Mouse (Mus musculus): ENCODE measurements around the gene Fam8a1. TPM values are rescaled to one million over a fixed set of nuclear protein-coding genes. Genes with fewer than 3 reads are reported as not detected.

Fam8a1 gene
- polyA plus RNA-seq, 1 experiment from 2014 or later = 19.6 TPM

DNA sequence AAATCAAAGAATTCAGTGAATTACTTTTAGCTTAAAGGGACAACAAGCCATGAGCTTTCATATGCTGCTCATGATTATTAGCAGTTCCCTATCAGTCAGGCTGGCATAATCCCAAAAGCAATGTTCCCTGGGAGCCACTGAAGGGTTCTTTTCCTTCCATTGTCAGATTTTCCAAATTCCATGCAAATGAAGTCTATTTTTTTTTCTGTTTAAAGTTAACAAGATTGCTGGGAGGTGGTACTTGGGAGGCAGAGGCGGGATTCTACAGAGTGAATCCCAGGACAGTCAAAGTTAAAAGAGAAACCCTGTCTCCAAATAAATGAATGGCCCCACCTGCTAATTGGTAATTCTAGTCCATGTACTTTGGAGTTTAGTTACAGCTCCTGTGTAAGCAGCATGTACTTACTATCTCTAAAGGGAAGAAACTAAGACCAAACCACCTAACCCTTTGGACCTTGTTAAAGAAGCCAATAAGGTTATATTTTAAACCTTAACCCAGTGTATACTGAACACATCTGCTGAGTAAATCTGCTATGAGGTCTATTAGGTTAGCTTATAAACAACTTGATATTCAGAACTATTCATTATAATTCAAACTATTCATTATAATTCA is 26.1 kb downstream of the Fam8a1 start:
- whole genome bisulfite sequencing = 44% methylated on average over 1 of the region's 1 CpGs
- Histone ChIP-seq H3K9ac (ENCODE audit: low read depth, low read length) (no peak overlapping the region), H3K4me2 (ENCODE audit: low read length) (no peak overlapping the region), H3K4me1 (ENCODE audit: control insufficient read depth, insufficient read depth, low read length) (no peaks in the 10 kb centered on the region), H3K27ac (ENCODE audit: low read length) (no peak overlapping the region), H3K4me3 (ENCODE audit: low read depth, low read length) (no peak overlapping the region), H3K27me3 (ENCODE audit: control insufficient read depth, insufficient read depth, low read depth, low read length) (no peaks in the 10 kb centered on the region), H3K9me3 (replicated peaks; ENCODE audit: control insufficient read depth, low read length, poor library complexity, severe bottlenecking) (no peaks in the 10 kb centered on the region), H3K36me3 (ENCODE audit: control insufficient read depth, insufficient read depth, low read length) (peaks cover 7% of the 10 kb centered on the region; the same call in 1 of the 2 replicates)
- no peak for ATAC-seq

GRCm38 (mm10) chr13:46695932-46696331 is 26.6 kb downstream of the Fam8a1 start:
- no peak for ATAC-seq
- Histone ChIP-seq H3K4me2 (ENCODE audit: low read length) (no peak overlapping the region), H3K4me1 (ENCODE audit: control insufficient read depth, insufficient read depth, low read length) (no peaks in the 10 kb centered on the region), H3K36me3 (ENCODE audit: control insufficient read depth, insufficient read depth, low read length) (peaks cover 6% of the 10 kb centered on the region; the same call in 1 of the 2 replicates), H3K4me3 (ENCODE audit: low read depth, low read length) (no peak overlapping the region), H3K9ac (ENCODE audit: low read depth, low read length) (no peak overlapping the region), H3K27ac (ENCODE audit: low read length) (no peak overlapping the region), H3K27me3 (ENCODE audit: control insufficient read depth, insufficient read depth, low read depth, low read length) (no peaks in the 10 kb centered on the region), H3K9me3 (replicated peaks; ENCODE audit: control insufficient read depth, low read length, poor library complexity, severe bottlenecking) (no peaks in the 10 kb centered on the region)
- 98% methylated on average over 1 of the region's 1 CpGs for WGBS

DNA sequence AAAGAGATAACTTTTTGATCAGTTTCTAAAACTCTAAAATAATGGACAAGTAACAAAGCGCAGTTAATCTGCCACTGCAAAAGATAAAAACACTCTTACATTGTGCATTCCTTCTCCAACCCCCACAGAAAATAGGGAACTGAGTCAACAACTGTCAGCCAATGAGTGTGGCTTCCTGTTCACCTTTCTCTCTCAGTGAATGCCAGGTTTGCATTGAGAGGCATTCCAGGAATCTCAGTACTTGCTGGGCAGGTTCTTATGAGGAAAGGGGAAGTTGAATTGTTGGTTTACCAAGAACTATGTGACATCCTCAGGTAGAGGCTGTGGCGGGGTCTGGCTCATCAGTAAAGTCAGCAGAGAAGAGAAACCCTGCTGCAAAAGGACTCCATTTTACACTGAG is 27.5 kb downstream of the Fam8a1 start:
- H3K36me3 ChIP-seq (ENCODE audit: control insufficient read depth, insufficient read depth, low read length) = peaks cover 4% of the 10 kb centered on the region; the same call in 1 of the 2 replicates

DNA sequence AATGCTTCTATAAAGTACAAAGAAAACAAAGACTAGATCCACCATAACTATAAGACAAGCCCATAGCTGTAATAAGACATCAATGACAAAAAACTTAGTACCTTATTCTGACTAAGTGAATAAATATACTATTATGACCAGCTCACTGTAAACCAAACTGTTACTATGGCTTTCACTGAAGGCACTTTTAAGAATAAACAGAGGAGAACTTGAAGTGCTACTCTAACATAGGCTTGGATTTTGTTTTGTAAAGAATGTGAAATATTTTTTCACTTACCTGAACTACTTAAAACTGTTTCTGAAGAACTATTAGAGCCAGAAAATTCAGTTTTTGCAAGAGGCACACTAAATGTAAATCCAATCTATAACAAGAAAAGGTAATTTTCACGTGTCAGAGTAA is 30.1 kb downstream of the Fam8a1 start:
- no peak overlapping the region for H3K9ac ChIP-seq (ENCODE audit: low read depth, low read length)
- no peak for ATAC-seq
- WGBS = 91% methylated on average over 1 of the region's 1 CpGs
- H3K4me1 ChIP-seq (ENCODE audit: control insufficient read depth, insufficient read depth, low read length) = no peaks in the 10 kb centered on the region
- H3K9me3 ChIP-seq (replicated peaks; ENCODE audit: control insufficient read depth, low read length, poor library complexity, severe bottlenecking) = no peaks in the 10 kb centered on the region
- H3K36me3 ChIP-seq (ENCODE audit: control insufficient read depth, insufficient read depth, low read length) = 0 out of 2 replicates have a peak, but pooled peaks cover 4% of the 10 kb centered on the region
- no peak overlapping the region for H3K4me3 ChIP-seq (ENCODE audit: low read depth, low read length)
- H3K27ac ChIP-seq (ENCODE audit: low read length) = no peak overlapping the region
- no peaks in the 10 kb centered on the region for H3K27me3 ChIP-seq (ENCODE audit: control insufficient read depth, insufficient read depth, low read depth, low read length)
- H3K4me2 ChIP-seq (ENCODE audit: low read length) = no peak overlapping the region

More for the DNA sequence above, 27.5 kb downstream of the Fam8a1 start:
- H3K4me2 ChIP-seq (ENCODE audit: low read length) = no peak overlapping the region
- H3K27ac ChIP-seq (ENCODE audit: low read length) = no peak overlapping the region
- H3K4me1 ChIP-seq (ENCODE audit: control insufficient read depth, insufficient read depth, low read length) = no peaks in the 10 kb centered on the region
- H3K4me3 ChIP-seq (ENCODE audit: low read depth, low read length) = no peak overlapping the region
- no peaks in the 10 kb centered on the region for H3K27me3 ChIP-seq (ENCODE audit: control insufficient read depth, insufficient read depth, low read depth, low read length)
- H3K9me3 ChIP-seq (replicated peaks; ENCODE audit: control insufficient read depth, low read length, poor library complexity, severe bottlenecking) = no peaks in the 10 kb centered on the region
- no peak overlapping the region for H3K9ac ChIP-seq (ENCODE audit: low read depth, low read length)
- no peak for ATAC-seq
- WGBS = 97% methylated on average over 2 of the region's 2 CpGs

- Histone ChIP-seq H3K27me3 (ENCODE audit: control insufficient read depth, insufficient read depth, low read depth, low read length) (no peaks in the 10 kb centered on the region), H3K9ac (ENCODE audit: low read depth, low read length) (no peak overlapping the region), H3K4me1 (ENCODE audit: control insufficient read depth, insufficient read depth, low read length) (no peaks in the 10 kb centered on the region), H3K36me3 (ENCODE audit: control insufficient read depth, insufficient read depth, low read length) (0 out of 2 replicates have a peak, but pooled peaks cover 4% of the 10 kb centered on the region), H3K9me3 (replicated peaks; ENCODE audit: control insufficient read depth, low read length, poor library complexity, severe bottlenecking) (no peaks in the 10 kb centered on the region), H3K4me3 (ENCODE audit: low read depth, low read length) (no peak overlapping the region), H3K27ac (ENCODE audit: low read length) (no peak overlapping the region), H3K4me2 (ENCODE audit: low read length) (no peak overlapping the region)
- no peak for ATAC-seq
- WGBS = 82% methylated on average over 2 of the region's 2 CpGs
Observed at GRCm38 (mm10) chr13:46701486-46701885, 32.2 kb downstream of the Fam8a1 start.

DNA sequence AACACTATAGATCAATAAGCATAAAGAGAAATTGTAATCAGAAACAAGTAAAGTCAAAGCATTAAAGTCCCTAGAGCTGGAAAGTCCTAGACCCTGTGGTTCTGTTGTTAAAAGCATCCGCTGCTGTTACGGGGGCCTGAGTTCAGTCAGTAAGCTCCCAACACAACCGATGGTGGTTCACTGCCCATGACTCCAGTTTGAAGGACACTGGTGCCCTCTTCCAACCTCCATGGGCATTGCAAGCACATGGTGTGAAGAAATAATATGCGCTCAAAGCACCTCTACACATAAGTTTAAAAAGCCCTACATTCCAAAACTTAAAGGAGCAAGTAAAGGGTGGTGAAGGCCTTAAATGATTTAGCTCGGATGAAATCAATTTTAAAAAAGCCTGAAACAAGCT is 33.8 kb downstream of the Fam8a1 start:
- Histone ChIP-seq H3K9ac (ENCODE audit: low read depth, low read length) (no peak overlapping the region), H3K36me3 (ENCODE audit: control insufficient read depth, insufficient read depth, low read length) (0 out of 2 replicates have a peak, but pooled peaks cover 7% of the 10 kb centered on the region), H3K4me3 (ENCODE audit: low read depth, low read length) (no peak overlapping the region), H3K4me1 (ENCODE audit: control insufficient read depth, insufficient read depth, low read length) (no peaks in the 10 kb centered on the region), H3K27me3 (ENCODE audit: control insufficient read depth, insufficient read depth, low read depth, low read length) (no peaks in the 10 kb centered on the region), H3K9me3 (replicated peaks; ENCODE audit: control insufficient read depth, low read length, poor library complexity, severe bottlenecking) (no peaks in the 10 kb centered on the region), H3K4me2 (ENCODE audit: low read length) (no peak overlapping the region), H3K27ac (ENCODE audit: low read length) (no peak overlapping the region)
- ATAC-seq = no peak
- 80% methylated on average over 5 of the region's 5 CpGs for WGBS

GRCm38 (mm10) chr13:46713486-46713885 is 44.2 kb downstream of the Fam8a1 start:
- no peaks in the 10 kb centered on the region for H3K9me3 ChIP-seq (replicated peaks; ENCODE audit: control insufficient read depth, low read length, poor library complexity, severe bottlenecking)
- 69% methylated on average over 5 of the region's 5 CpGs for WGBS
- no peak overlapping the region for H3K4me3 ChIP-seq (ENCODE audit: low read depth, low read length)
- no peak overlapping the region for H3K4me2 ChIP-seq (ENCODE audit: low read length)
- no peaks in the 10 kb centered on the region for H3K4me1 ChIP-seq (ENCODE audit: control insufficient read depth, insufficient read depth, low read length)
- no peak overlapping the region for H3K27ac ChIP-seq (ENCODE audit: low read length)
- peaks cover 18% of the 10 kb centered on the region for H3K36me3 ChIP-seq (ENCODE audit: control insufficient read depth, insufficient read depth, low read length)
- H3K27me3 ChIP-seq (ENCODE audit: control insufficient read depth, insufficient read depth, low read depth, low read length) = no peaks in the 10 kb centered on the region
- ATAC-seq = no peak
- no peak overlapping the region for H3K9ac ChIP-seq (ENCODE audit: low read depth, low read length)

- H3K9me3 ChIP-seq (replicated peaks; ENCODE audit: control insufficient read depth, low read length, poor library complexity, severe bottlenecking) = no peaks in the 10 kb centered on the region
- peaks cover 7% of the 10 kb centered on the region; the same call in 1 of the 2 replicates for H3K36me3 ChIP-seq (ENCODE audit: control insufficient read depth, insufficient read depth, low read length)
- H3K9ac ChIP-seq (ENCODE audit: low read depth, low read length) = no peak overlapping the region
- H3K4me1 ChIP-seq (ENCODE audit: control insufficient read depth, insufficient read depth, low read length) = no peaks in the 10 kb centered on the region
- no peak overlapping the region for H3K4me3 ChIP-seq (ENCODE audit: low read depth, low read length)
- ATAC-seq = no peak
- H3K27me3 ChIP-seq (ENCODE audit: control insufficient read depth, insufficient read depth, low read depth, low read length) = no peaks in the 10 kb centered on the region
- H3K27ac ChIP-seq (ENCODE audit: low read length) = no peak overlapping the region
- no peak overlapping the region for H3K4me2 ChIP-seq (ENCODE audit: low read length)
- 73% methylated on average over 3 of the region's 3 CpGs for WGBS
Observed at GRCm38 (mm10) chr13:46715976-46716639, 46.8 kb downstream of the Fam8a1 start.

GRCm38 (mm10) chr13:46718893-46719400 is 49.6 kb downstream of the Fam8a1 start:
- Histone ChIP-seq H3K27ac (ENCODE audit: low read length) (no peak overlapping the region), H3K36me3 (ENCODE audit: control insufficient read depth, insufficient read depth, low read length) (no peaks in the 10 kb centered on the region), H3K9ac (ENCODE audit: low read depth, low read length) (no peak overlapping the region), H3K27me3 (ENCODE audit: control insufficient read depth, insufficient read depth, low read depth, low read length) (no peaks in the 10 kb centered on the region), H3K4me2 (ENCODE audit: low read length) (no peak overlapping the region), H3K4me3 (ENCODE audit: low read depth, low read length) (no peak overlapping the region), H3K9me3 (replicated peaks; ENCODE audit: control insufficient read depth, low read length, poor library complexity, severe bottlenecking) (no peaks in the 10 kb centered on the region), H3K4me1 (ENCODE audit: control insufficient read depth, insufficient read depth, low read length) (no peaks in the 10 kb centered on the region)
- no peak for ATAC-seq
- 72% methylated on average over 5 of the region's 5 CpGs for WGBS
